Mouse (Mus musculus) Muller cell, postnatal 12 days (primary cell): ENCODE measurements around the gene Npas3.
A peak's percentile ranks its signal among the peaks of the same experiment; 100 is the strongest.

Source experiments
- DNase-seq: peaks from one replicate; pipeline ENCODE4 v3.0.0-alpha.2; 2015; ENCODE audit errors: inconsistent ontology term

Gene Npas3

GRCm38 (mm10) chr12:53295747-53296146, 47.3 kb downstream of the Npas3 start:
- DNase-seq = peak; percentile 87

- peak; percentile 74 for DNase-seq
Measured at GRCm38 (mm10) chr12:53297946-53298840, 49.7 kb downstream of the Npas3 start.

- no peak for DNase-seq
Measured at GRCm38 (mm10) chr12:53300964-53301363, 52.5 kb downstream of the Npas3 start.

GRCm38 (mm10) chr12:53302129-53302528, 53.7 kb downstream of the Npas3 start:
- no peak for DNase-seq

GRCm38 (mm10) chr12:53316715-53317114, 68.2 kb downstream of the Npas3 start:
- DNase-seq = no peak

GRCm38 (mm10) chr12:53317801-53318200, 69.3 kb downstream of the Npas3 start:
- DNase-seq = peak; percentile 85

- peak; percentile 51 for DNase-seq
Measured at GRCm38 (mm10) chr12:53320526-53320925, 72.0 kb downstream of the Npas3 start.

GRCm38 (mm10) chr12:53321018-53321417, 72.5 kb downstream of the Npas3 start:
- no peak for DNase-seq

GRCm38 (mm10) chr12:53321944-53322343, 73.5 kb downstream of the Npas3 start:
- DNase-seq = peak; percentile 97

GRCm38 (mm10) chr12:53327653-53328188, 79.2 kb downstream of the Npas3 start:
- no peak for DNase-seq

GRCm38 (mm10) chr12:53328257-53328736, 79.8 kb downstream of the Npas3 start:
- peak; percentile 63 for DNase-seq

GRCm38 (mm10) chr12:53330141-53330540, 81.7 kb downstream of the Npas3 start:
- no peak for DNase-seq

- DNase-seq = no peak
Measured at GRCm38 (mm10) chr12:53331391-53331790, 82.9 kb downstream of the Npas3 start.

- DNase-seq = no peak
Measured at GRCm38 (mm10) chr12:53331800-53332199, 83.3 kb downstream of the Npas3 start.

- no peak for DNase-seq
Measured at GRCm38 (mm10) chr12:53333251-53333650, 84.8 kb downstream of the Npas3 start.

- DNase-seq = no peak
Measured at GRCm38 (mm10) chr12:53338349-53338948, 90.0 kb downstream of the Npas3 start.

- DNase-seq = no peak
Measured at GRCm38 (mm10) chr12:53342741-53343140, 94.3 kb downstream of the Npas3 start.

- no peak for DNase-seq
Measured at GRCm38 (mm10) chr12:53351860-53352259, 103.4 kb downstream of the Npas3 start.

- no peak for DNase-seq
Measured at GRCm38 (mm10) chr12:53365751-53366150, 117.3 kb downstream of the Npas3 start.

GRCm38 (mm10) chr12:53384851-53385250, 136.4 kb downstream of the Npas3 start:
- DNase-seq = no peak

- peak; percentile 89 for DNase-seq
Measured at GRCm38 (mm10) chr12:53405856-53406255, 157.4 kb downstream of the Npas3 start.

- no peak for DNase-seq
Measured at GRCm38 (mm10) chr12:53407776-53408175, 159.3 kb downstream of the Npas3 start.

- DNase-seq = no peak
Measured at GRCm38 (mm10) chr12:53409711-53410110, 161.2 kb downstream of the Npas3 start.
